In the genomic region with DNA sequence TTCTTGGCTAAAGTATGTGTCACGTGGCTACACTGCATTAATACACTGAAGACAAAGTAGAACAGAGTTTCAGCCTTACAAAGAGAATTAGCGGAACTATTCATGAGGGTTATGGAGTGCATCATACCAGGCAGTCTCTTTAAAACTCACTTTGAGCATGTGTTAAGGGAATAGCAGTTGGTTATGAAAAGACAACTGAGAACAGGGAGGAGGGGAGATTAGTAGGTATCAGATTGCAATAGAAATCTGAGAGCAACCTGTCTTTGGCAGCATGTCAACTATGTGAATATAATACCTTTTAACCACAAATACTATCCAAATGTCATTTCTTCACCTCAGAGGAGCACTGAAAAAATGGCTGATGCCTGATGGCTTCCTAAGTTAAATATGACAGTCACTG, we compare ENCODE assay signal across 30 mouse cellular contexts.
"Had no signal": no experiment of that assay in that cellular context is flagged by ENCODE, and none has a peak within 500 bp of the region (broad histone marks: within the 10 kb centered on the region; RNA-seq: fewer than 3 reads in every experiment).

No protein-coding gene starts in this region.

- H3K4me3 ChIP-seq: left cerebral cortex, adult 2 months; limb, embryonic 12.5 days; limb, embryonic 15.5 days; liver, embryonic 12.5 days; liver, embryonic 13.5 days; liver, embryonic 15.5 days; lung, embryonic 15.5 days; megakaryocyte, embryonic 14.5 days; midbrain, embryonic 10.5 days; midbrain, embryonic 12.5 days; midbrain, embryonic 13.5 days; midbrain, embryonic 15.5 days; myocyte; neural tube, embryonic 12.5 days had no signal

- ATAC-seq: liver, embryonic 12.5 days; liver, postnatal 0 days; lung, postnatal 0 days; midbrain, embryonic 13.5 days; midbrain, embryonic 15.5 days had no signal

- H3K27ac ChIP-seq: left cerebral cortex, adult 2 months; limb, embryonic 12.5 days; limb, embryonic 15.5 days; liver, embryonic 12.5 days; liver, embryonic 13.5 days; liver, embryonic 14.5 days; liver, embryonic 15.5 days; lung, embryonic 15.5 days; macrophage; midbrain, embryonic 10.5 days; midbrain, embryonic 12.5 days; midbrain, embryonic 13.5 days; midbrain, embryonic 15.5 days; neural tube, embryonic 12.5 days had no signal

- H3K27me3 ChIP-seq: limb, embryonic 12.5 days; limb, embryonic 15.5 days; liver, embryonic 12.5 days; liver, embryonic 13.5 days; liver, embryonic 15.5 days; lung, embryonic 15.5 days; megakaryocyte, embryonic 14.5 days; midbrain, embryonic 12.5 days; midbrain, embryonic 13.5 days; midbrain, embryonic 15.5 days; neural tube, embryonic 12.5 days had no signal

- H3K4me2 ChIP-seq: limb, embryonic 12.5 days; limb, embryonic 15.5 days; liver, embryonic 11.5 days; liver, embryonic 12.5 days; liver, embryonic 13.5 days; liver, embryonic 15.5 days; lung, embryonic 14.5 days; lung, embryonic 15.5 days; midbrain, embryonic 11.5 days; midbrain, embryonic 12.5 days; midbrain, embryonic 13.5 days; midbrain, embryonic 15.5 days; neural tube, embryonic 12.5 days had no signal

- H3K9me3 ChIP-seq: limb, embryonic 12.5 days; limb, embryonic 15.5 days; liver, embryonic 12.5 days; liver, embryonic 13.5 days; liver, embryonic 15.5 days; lung, embryonic 15.5 days; megakaryocyte, embryonic 14.5 days; midbrain, embryonic 10.5 days; midbrain, embryonic 12.5 days; midbrain, embryonic 13.5 days; midbrain, embryonic 15.5 days; neural tube, embryonic 12.5 days had no signal

- H3K36me3 ChIP-seq: limb, embryonic 12.5 days; limb, embryonic 15.5 days; liver, embryonic 12.5 days; liver, embryonic 13.5 days; liver, embryonic 15.5 days; lung, embryonic 15.5 days; midbrain, embryonic 10.5 days; midbrain, embryonic 12.5 days; midbrain, embryonic 13.5 days; midbrain, embryonic 15.5 days; neural tube, embryonic 12.5 days had no signal

- DNase-seq: left cerebral cortex, postnatal 4 days; liver; liver, embryonic 13.5 days; liver, postnatal 0 days; lung, adult 18-20 months; lung, adult 2 months; lung, embryonic 14.5 days; lung, postnatal 10 days; lung, postnatal 14 days; lung, postnatal 36 days; lung, postnatal 4 days; midbrain, embryonic 14.5 days had no signal

- H3K9ac ChIP-seq: limb, embryonic 12.5 days; limb, embryonic 15.5 days; liver, embryonic 12.5 days; liver, embryonic 13.5 days; liver, embryonic 14.5 days; liver, embryonic 15.5 days; liver, postnatal 0 days; lung, embryonic 14.5 days; lung, embryonic 15.5 days; midbrain, embryonic 12.5 days; midbrain, embryonic 13.5 days; midbrain, embryonic 15.5 days; neural tube, embryonic 12.5 days had no signal

- H3K4me1 ChIP-seq: limb, embryonic 12.5 days; limb, embryonic 15.5 days; liver, embryonic 12.5 days; liver, embryonic 13.5 days; liver, embryonic 15.5 days; lung, embryonic 15.5 days; megakaryocyte, embryonic 14.5 days; neural tube, embryonic 12.5 days had no signal
